Mouse (Mus musculus) skeletal muscle tissue, adult 2 months (tissue): ENCODE measurements at regions not wholly inside any gene's neighbourhood (a gene's known extent, or its start where the extent isn't known, plus 50 kb on each side); places are given as distances from the start of the nearest gene placed in this dataset.

Experiments used
- DNase-seq: peaks from one replicate; pipeline ENCODE4 v3.0.0-alpha.2; 2012; ENCODE audit warnings: low read depth, low spot score

GRCm38 (mm10) chr5:54254005-54254404 lies 255.7 kb downstream of the Stim2 start:
- DNase-seq: no peak

GRCm38 (mm10) chr5:54258087-54258733 lies 259.9 kb downstream of the Stim2 start:
- DNase-seq: peak; percentile 10

GRCm38 (mm10) chr5:54264867-54265434 lies 266.7 kb downstream of the Stim2 start:
- DNase-seq: no peak

GRCm38 (mm10) chr5:54267905-54268590 lies 269.7 kb downstream of the Stim2 start:
- DNase-seq: no peak

GRCm38 (mm10) chr5:54279357-54279756 lies 281.1 kb downstream of the Stim2 start:
- no peak for DNase-seq

GRCm38 (mm10) chr5:54280670-54281069 lies 282.4 kb downstream of the Stim2 start:
- no peak for DNase-seq

- DNase-seq: no peak
These were observed 282.8 kb downstream of the Stim2 start for GRCm38 (mm10) chr5:54281121-54281520.

GRCm38 (mm10) chr5:54290372-54291080 lies 292.2 kb downstream of the Stim2 start:
- no peak for DNase-seq

GRCm38 (mm10) chr5:54291940-54292339 lies 293.6 kb downstream of the Stim2 start:
- DNase-seq: no peak

GRCm38 (mm10) chr5:54313660-54314279 lies 315.5 kb downstream of the Stim2 start:
- no peak for DNase-seq

GRCm38 (mm10) chr5:54330415-54330814 lies 332.1 kb downstream of the Stim2 start:
- no peak for DNase-seq

- peak; percentile 19 for DNase-seq
These were observed 344.7 kb downstream of the Stim2 start for GRCm38 (mm10) chr5:54342976-54343375.

GRCm38 (mm10) chr5:54343432-54343831 lies 345.1 kb downstream of the Stim2 start:
- DNase-seq: no peak

GRCm38 (mm10) chr5:54348820-54349596 lies 350.7 kb downstream of the Stim2 start:
- DNase-seq: no peak

GRCm38 (mm10) chr5:54349775-54350332 lies 351.6 kb downstream of the Stim2 start:
- no peak for DNase-seq

- DNase-seq: no peak
These were observed 357.8 kb downstream of the Stim2 start for GRCm38 (mm10) chr5:54356105-54356504.

- no peak for DNase-seq
These were observed 359.2 kb downstream of the Stim2 start for GRCm38 (mm10) chr5:54357501-54357900.

GRCm38 (mm10) chr5:54358221-54358620 lies 359.9 kb downstream of the Stim2 start:
- no peak for DNase-seq
